Mouse (Mus musculus): ENCODE measurements around the gene Arsb.

DNA sequence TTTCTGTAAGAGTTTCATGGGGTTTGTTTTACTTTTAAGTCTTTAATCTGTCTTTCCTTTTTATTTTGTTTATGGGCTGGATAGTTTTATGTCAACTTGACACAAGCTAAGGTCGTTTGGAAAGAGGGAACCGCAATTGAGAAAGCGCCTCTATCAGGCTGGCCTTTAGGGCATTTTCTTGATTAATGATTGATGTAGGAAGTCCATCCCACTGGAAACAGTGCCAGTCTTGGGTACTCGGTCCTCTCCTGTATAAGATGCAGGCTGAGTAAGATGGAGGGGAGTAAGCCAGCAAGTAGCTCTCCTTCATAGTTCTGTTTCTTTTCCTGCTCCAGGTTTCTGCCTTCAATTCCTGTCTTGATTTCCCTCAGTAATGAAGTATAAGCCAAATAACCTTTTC lies 76.2 kb downstream of the Arsb start:
- TF ChIP-seq POLR2A (IDR thresholded peaks at IDR 0.05; ENCODE audit: insufficient read depth, low read depth, low read length): no peak
- TF ChIP-seq CTCF (IDR thresholded peaks at IDR 0.05): no peak

Measured in heart, adult 2 months (tissue).